Mouse (Mus musculus): ENCODE measurements at regions not wholly inside any gene's neighbourhood (a gene's known extent, or its start where the extent isn't known, plus 50 kb on each side); places are given as distances from the start of the nearest gene placed in this dataset.

DNA sequence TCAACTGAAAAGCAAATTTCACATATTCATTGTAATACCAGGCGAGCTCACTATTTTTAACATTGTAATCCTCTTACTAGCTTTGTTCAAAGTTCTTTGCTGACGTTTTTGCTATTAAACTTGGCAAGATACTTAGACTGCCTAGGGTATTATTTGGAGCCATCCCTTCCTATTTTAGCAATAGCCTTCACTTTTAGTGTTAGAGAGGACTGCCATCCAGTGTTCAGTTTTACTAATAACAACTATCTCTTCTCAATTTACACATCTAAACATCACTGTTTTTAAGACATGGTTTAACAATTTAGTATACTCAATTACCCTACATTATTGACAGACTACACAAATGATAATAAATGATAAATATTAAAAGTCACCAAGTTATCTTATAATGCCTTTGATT, 349.8 kb downstream of the 4932411N23Rik start:
- no peak for TF ChIP-seq RCOR1 (conservative IDR thresholded peaks at IDR 0.05; ENCODE audit: low read depth, low read length)
- TF ChIP-seq CTCF (conservative IDR thresholded peaks at IDR 0.05 in 1 of 2, IDR thresholded peaks at IDR 0.05 in 1 of 2; ENCODE audit: low read depth in 2 of 2, low read length in 2 of 2) = peak in 1 of 2 experiments; percentile 41; a peak in 2 of 4 replicates
- no peak for TF ChIP-seq NRF1 (IDR thresholded peaks at IDR 0.05; ENCODE audit: low read depth, low read length)
- no peak for TF ChIP-seq USF1 (IDR thresholded peaks at IDR 0.05; ENCODE audit: low read depth, low read length)
- no peak for TF ChIP-seq ELF1 (IDR thresholded peaks at IDR 0.05; ENCODE audit: low read depth, low read length)
- TF ChIP-seq MAX (IDR thresholded peaks at IDR 0.05; ENCODE audit: low read length) = no peak
- TF ChIP-seq GABPA (IDR thresholded peaks at IDR 0.05; ENCODE audit: insufficient replicate concordance, low read depth, low read length) = no peak

Data from CH12.LX (cell line).